Mouse (Mus musculus) left cerebral cortex, adult 9 months (tissue): ENCODE measurements at regions not wholly inside any gene's neighbourhood (a gene's known extent, or its start where the extent isn't known, plus 50 kb on each side); places are given as distances from the start of the nearest gene placed in this dataset.

Experiments
- DNase-seq, 2 experiments: peaks; one replicate each; pipeline ENCODE4 v3.0.0; 2022; ENCODE audit warnings: low spot score in 2 of 2

- no peak for DNase-seq
Measured at GRCm38 (mm10) chr16:88412287-88412686, 94.5 kb downstream of the Cldn17 start.

GRCm38 (mm10) chr16:88408144-88408543 is 98.6 kb downstream of the Cldn17 start:
- peak in 1 of 2 experiments; percentile 22 for DNase-seq

- no peak for DNase-seq
Measured at GRCm38 (mm10) chr16:88404331-88404730, 102.4 kb downstream of the Cldn17 start.

GRCm38 (mm10) chr16:88399881-88400280 is 106.9 kb downstream of the Cldn17 start:
- no peak for DNase-seq

GRCm38 (mm10) chr16:88392764-88393163 is 102.7 kb upstream of the Grik1 start:
- DNase-seq = no peak

- DNase-seq = no peak
Measured at GRCm38 (mm10) chr16:88381605-88382279, 91.7 kb upstream of the Grik1 start.

GRCm38 (mm10) chr16:88375622-88376021 is 85.6 kb upstream of the Grik1 start:
- DNase-seq = no peak

- no peak for DNase-seq
Measured at GRCm38 (mm10) chr16:88374612-88375011, 84.5 kb upstream of the Grik1 start.

- DNase-seq = peak in 1 of 2 experiments; percentile 52
Measured at GRCm38 (mm10) chr16:88372034-88372433, 82.0 kb upstream of the Grik1 start.

- DNase-seq = no peak
Measured at GRCm38 (mm10) chr16:88368146-88368545, 78.1 kb upstream of the Grik1 start.

GRCm38 (mm10) chr16:88367162-88367561 is 77.1 kb upstream of the Grik1 start:
- DNase-seq = no peak

GRCm38 (mm10) chr16:88360081-88360480 is 70.0 kb upstream of the Grik1 start:
- DNase-seq = no peak
